Mouse (Mus musculus) liver, embryonic 14 days (tissue): Measurements from ENCODE around the gene Vmn1r86. TPM values are rescaled to one million over a fixed set of nuclear protein-coding genes. Genes with fewer than 3 reads are reported as not detected.

Experiments used
- polyA plus RNA-seq: library from polyadenylated mRNA; depleted of rRNA; stranded (reverse); fragments of >200 nt; gene quantifications from 2 replicates; pipeline ENCODE4 v1.2.3, GENCODE M21; 2012; rRNA removed

The Vmn1r86 gene
- polyA plus RNA-seq = not detected in 2 replicates

GRCm38 (mm10) chr7:13119817-13120216, at the start of gene Vmn1r86:
Vmn1r86 (minus strand) TSS chr7:13119917.

GRCm38 (mm10) chr7:13159268-13159667, 39.6 kb upstream of the Vmn1r86 start, which contains the start of gene Vmn1r88:
Vmn1r88 (plus strand) TSS chr7:13159568.

GRCm38 (mm10) chr7:13140057-13140456, 20.3 kb upstream of the Vmn1r86 start, which contains the start of gene Vmn1r87:
Vmn1r87 (minus strand) TSS chr7:13140157.

GRCm38 (mm10) chr7:13095073-13095472, 24.6 kb downstream of the Vmn1r86 start, which contains the start of gene Vmn1r85:
Vmn1r85 (minus strand) TSS chr7:13095173.

GRCm38 (mm10) chr7:13054287-13055010, 65.3 kb downstream of the Vmn1r86 start, which contains the start of gene Mzf1:
Mzf1 (minus strand) TSS chr7:13054764.

Other genes with a start within 250 kb of the Vmn1r86 start
- 0.53 and 0.68 TPM in 2 replicates for gene Zfp128, start 238.7 kb downstream of the Vmn1r86 start, polyA plus RNA-seq
- gene Zscan22, start 222.1 kb downstream of the Vmn1r86 start, polyA plus RNA-seq = 3.1 and 3.7 TPM in 2 replicates
- gene Rps5, start 197.6 kb downstream of the Vmn1r86 start, polyA plus RNA-seq = 1,643 and 1,838 TPM in 2 replicates
- gene Rnf225, start 192.5 kb downstream of the Vmn1r86 start, polyA plus RNA-seq = 0.42 and 0.56 TPM in 2 replicates
- 1.6 and 1.7 TPM in 2 replicates for gene Zfp324, start 154.1 kb downstream of the Vmn1r86 start, polyA plus RNA-seq
- gene Zfp446, start 142.1 kb downstream of the Vmn1r86 start, polyA plus RNA-seq = 2.1 and 2.4 TPM in 2 replicates
- gene Slc27a5, start 121.7 kb downstream of the Vmn1r86 start, polyA plus RNA-seq = 4.0 and 4.9 TPM in 2 replicates
- 116 and 134 TPM in 2 replicates for gene Trim28, start 120.8 kb downstream of the Vmn1r86 start, polyA plus RNA-seq
- gene Zbtb45, start 109.9 kb downstream of the Vmn1r86 start, polyA plus RNA-seq = 7.9 and 10.2 TPM in 2 replicates
- gene Chmp2a, start 85.1 kb downstream of the Vmn1r86 start, polyA plus RNA-seq = 106 and 108 TPM in 2 replicates
- 95.1 and 109 TPM in 2 replicates for gene Ube2m, start 81.6 kb downstream of the Vmn1r86 start, polyA plus RNA-seq
- gene Mzf1, start 65.2 kb downstream of the Vmn1r86 start, polyA plus RNA-seq = 0.50 and 0.62 TPM in 2 replicates
- gene Vmn1r85, start 24.7 kb downstream of the Vmn1r86 start, polyA plus RNA-seq = not detected in 2 replicates
- not detected in 2 replicates for gene Vmn1r87, start 20.2 kb upstream of the Vmn1r86 start, polyA plus RNA-seq
- under 0.01 TPM in 1 of 2 replicates, not detected in the other for gene Vmn1r88, start 39.7 kb upstream of the Vmn1r86 start, polyA plus RNA-seq
- gene Vmn1r89, start 93.1 kb upstream of the Vmn1r86 start, polyA plus RNA-seq = not detected in 2 replicates
- 69.0 and 75.7 TPM in 2 replicates for gene Lig1, start 157.4 kb upstream of the Vmn1r86 start, polyA plus RNA-seq
- 1.7 and 1.8 TPM in 2 replicates for gene Zswim9, start 158.8 kb upstream of the Vmn1r86 start, polyA plus RNA-seq
- 1.4 and 2.6 TPM in 2 replicates for gene Pla2g4c, start 204.7 kb upstream of the Vmn1r86 start, polyA plus RNA-seq